Mouse (Mus musculus) brain, embryonic 14.5 days (tissue): ENCODE measurements around the gene Tyms.

Experiments
- CTCF ChIP-seq: fragments of 200-500 bp; IDR thresholded peaks from 2 replicates; pipeline ENCODE4 v1.5.1; 2012; ENCODE audit warnings: inconsistent platforms, mild to moderate bottlenecking, moderate library complexity, borderline replicate concordance; ENCODE audit not compliant: insufficient read depth, insufficient read length; ENCODE audit errors: extremely low read depth
- POLR2A ChIP-seq: fragments of 200-500 bp; IDR thresholded peaks from 2 replicates; pipeline ENCODE4 v1.6.1; 2012; ENCODE audit warnings: mild to moderate bottlenecking, inconsistent platforms, borderline replicate concordance; ENCODE audit not compliant: poor library complexity, insufficient read depth, insufficient read length, severe bottlenecking; ENCODE audit errors: extremely low read depth

DNA sequence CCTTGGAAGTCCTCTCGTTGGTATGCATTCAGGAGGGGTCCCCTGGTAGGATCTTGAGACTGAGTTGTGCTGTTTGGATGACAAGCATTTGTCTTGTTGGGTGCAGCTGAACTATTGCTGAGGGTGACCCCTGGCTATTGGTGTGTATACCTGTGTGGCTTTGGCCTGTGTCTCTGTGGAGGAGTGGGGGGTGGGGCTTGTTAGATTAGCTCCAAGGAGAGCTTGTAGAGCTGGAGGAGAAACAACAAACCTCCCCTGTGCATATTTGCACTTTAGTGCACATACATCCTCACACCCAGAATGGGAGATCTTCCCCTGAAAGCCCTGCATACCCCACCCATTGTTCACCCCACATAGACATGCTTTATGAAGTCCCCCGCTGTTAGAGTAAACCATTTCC, 33.3 kb upstream of the Tyms start:
- TF ChIP-seq POLR2A = no peak
- no peak for TF ChIP-seq CTCF
